Mouse (Mus musculus) ES-E14 (cell line): ENCODE data around the gene Adgrf1. TPM values are rescaled to one million over a fixed set of nuclear protein-coding genes. Genes with fewer than 3 reads are reported as not detected.

ENCODE experiments used
- DNase-seq: peaks from one replicate; pipeline ENCODE4 v3.0.0-alpha.2; 2013; ENCODE audit warnings: low read depth, low spot score
- H3K27ac ChIP-seq: 2 replicates; pipeline ENCODE4 v1.5.1; 2012; ENCODE audit warnings: low read depth, mild to moderate bottlenecking, low read length, moderate library complexity, mixed read lengths; ENCODE audit not compliant: poor library complexity, insufficient read depth, severe bottlenecking
- H3K36me3 ChIP-seq: 2 replicates; pipeline ENCODE4 v1.6.1; 2012; ENCODE audit warnings: mild to moderate bottlenecking, low read length, moderate library complexity, mixed read lengths; ENCODE audit not compliant: control insufficient read depth, poor library complexity, insufficient read depth, severe bottlenecking
- H3K4me1 ChIP-seq, 2 experiments: fragments of 150-350 bp in 1 of 2; sonication (generic) in 1 of 2; 2 replicates each; pipeline ENCODE4 v1.6.1; 2012; ENCODE audit warnings: low read length in 2 of 2, mild to moderate bottlenecking in 1 of 2, mixed read lengths in 1 of 2; ENCODE audit not compliant: control insufficient read depth in 2 of 2, insufficient read depth in 2 of 2, poor library complexity in 1 of 2
- H3K4me3 ChIP-seq, 2 experiments: fragments of 150-350 bp in 1 of 2; sonication (generic) in 1 of 2; 2 replicates each; pipeline ENCODE4 v1.5.1; 2012; ENCODE audit warnings: low read length in 2 of 2, low read depth in 1 of 2, mild to moderate bottlenecking in 1 of 2, mixed read lengths in 1 of 2; ENCODE audit not compliant: insufficient read depth in 1 of 2, poor library complexity in 1 of 2, severe bottlenecking in 1 of 2
- H3K9ac ChIP-seq: 2 replicates; pipeline ENCODE4 v1.6.1; 2012; ENCODE audit warnings: low read depth, mild to moderate bottlenecking, low read length, mixed read lengths; ENCODE audit not compliant: poor library complexity, insufficient read depth, severe bottlenecking
- H3K9me3 ChIP-seq: fragments of 150-350 bp; sonication (generic); 2 replicates; pipeline ENCODE4 v1.6.1; 2012; ENCODE audit warnings: low read depth, mild to moderate bottlenecking, low read length; ENCODE audit not compliant: control insufficient read depth, insufficient read depth
- CHD2 ChIP-seq: IDR thresholded peaks from 2 replicates; pipeline ENCODE4 v1.6.1; 2014; ENCODE audit warnings: mild to moderate bottlenecking, low read depth, low read length, inconsistent platforms
- HCFC1 ChIP-seq: IDR thresholded peaks from 2 replicates; pipeline ENCODE4 v1.6.1; 2012; ENCODE audit warnings: low read length, inconsistent platforms, borderline replicate concordance; ENCODE audit not compliant: insufficient read depth
- MAFK ChIP-seq: IDR thresholded peaks from 2 replicates; pipeline ENCODE4 v1.6.1; 2014; ENCODE audit warnings: mild to moderate bottlenecking, low read depth, low read length, inconsistent platforms; ENCODE audit not compliant: insufficient read depth
- ZC3H11A ChIP-seq: IDR thresholded peaks from 2 replicates; pipeline ENCODE4 v1.6.1; 2012; ENCODE audit warnings: low read depth, mild to moderate bottlenecking, inconsistent platforms, low read length, borderline replicate concordance
- ZNF384 ChIP-seq: IDR thresholded peaks from 2 replicates; pipeline ENCODE4 v1.6.1; 2012; ENCODE audit warnings: low read depth, low read length, inconsistent platforms
- in situ Hi-C, 2 experiments: fragments of 600-800 bp; cut with MboI; formaldehyde crosslinking; loops; one replicate each; pipeline ENCODE4 v1.15.1; 2025; ENCODE audit warnings: low sequenced_read_pairs in 2 of 2, inconsistent platforms in 1 of 2; ENCODE audit not compliant: unreplicated experiment in 2 of 2
- total RNA-seq: library from RNA; depleted of rRNA; stranded (reverse); fragments of 300-350 nt; gene quantifications from 2 replicates; pipeline ENCODE4 v1.2.3, GENCODE M21; 2012

Gene Adgrf1
- total RNA-seq, 1 experiment = not detected

- in situ Hi-C loops = no loop called here
- Histone ChIP-seq H3K9me3 (no peaks in the 10 kb centered on the region), H3K4me3 (no peak overlapping the region), H3K36me3 (no peaks in the 10 kb centered on the region), H3K27ac (no peak overlapping the region), H3K4me1 (no peaks in the 10 kb centered on the region), H3K9ac (no peak overlapping the region)
- no peak for DNase-seq
- TF ChIP-seq CHD2 (no peak), MAFK (no peak), ZNF384 (no peak)
Measured at GRCm38 (mm10) chr17:43232769-43233168, 37.4 kb upstream of the Adgrf1 start.

GRCm38 (mm10) chr17:43236656-43237250 lies 33.4 kb upstream of the Adgrf1 start:
- H3K4me3 ChIP-seq = no peak overlapping the region
- peaks cover 0 to 2% of the 10 kb centered on the region in 2 experiments; a peak in 1 of 4 replicates for H3K4me1 ChIP-seq
- no peak for DNase-seq
- no peaks in the 10 kb centered on the region for H3K9me3 ChIP-seq
- no peak for TF ChIP-seq ZNF384
- no peak for TF ChIP-seq ZC3H11A
- no peak for TF ChIP-seq MAFK
- TF ChIP-seq HCFC1 = no peak
- no peak overlapping the region for H3K9ac ChIP-seq
- no peaks in the 10 kb centered on the region for H3K36me3 ChIP-seq
- no peak overlapping the region for H3K27ac ChIP-seq
- in situ Hi-C loops = loop anchor here in 1 of 2 experiments (5.0 kb wide), 1 partner anchor 224 kb away; no protein-coding TSS in a partner anchor

GRCm38 (mm10) chr17:43239035-43239434 lies 31.1 kb upstream of the Adgrf1 start:
- DNase-seq = no peak
- H3K4me3 ChIP-seq = no peak overlapping the region
- peaks cover 0 to 2% of the 10 kb centered on the region in 2 experiments; a peak in 1 of 4 replicates for H3K4me1 ChIP-seq
- no peak overlapping the region for H3K27ac ChIP-seq
- in situ Hi-C loops = loop anchor here in 1 of 2 experiments (5.0 kb wide), 1 partner anchor 227 kb away; no protein-coding TSS in a partner anchor
- H3K9ac ChIP-seq = no peak overlapping the region
- no peaks in the 10 kb centered on the region for H3K9me3 ChIP-seq
- no peaks in the 10 kb centered on the region for H3K36me3 ChIP-seq
- no peak for TF ChIP-seq ZNF384
- TF ChIP-seq CHD2 = no peak
- TF ChIP-seq MAFK = no peak
- TF ChIP-seq HCFC1 = no peak
- TF ChIP-seq ZC3H11A = no peak

- Histone ChIP-seq H3K4me1 (peaks cover 0 to 2% of the 10 kb centered on the region in 2 experiments; a peak in 1 of 4 replicates), H3K4me3 (no peak overlapping the region), H3K27ac (no peak overlapping the region), H3K9me3 (no peaks in the 10 kb centered on the region), H3K36me3 (no peaks in the 10 kb centered on the region), H3K9ac (no peak overlapping the region)
- TF ChIP-seq HCFC1 = no peak
- TF ChIP-seq ZC3H11A = no peak
- TF ChIP-seq CHD2 = no peak
- no peak for TF ChIP-seq MAFK
- no peak for TF ChIP-seq ZNF384
- DNase-seq = no peak
- in situ Hi-C loops = no loop called here
Measured at GRCm38 (mm10) chr17:43241134-43241533, 29.0 kb upstream of the Adgrf1 start.

GRCm38 (mm10) chr17:43242609-43243008 lies 27.5 kb upstream of the Adgrf1 start:
- DNase-seq = no peak
- Histone ChIP-seq H3K27ac (no peak overlapping the region), H3K4me3 (no peak overlapping the region), H3K36me3 (no peaks in the 10 kb centered on the region), H3K9ac (no peak overlapping the region), H3K9me3 (no peaks in the 10 kb centered on the region), H3K4me1 (peaks cover 0 to 2% of the 10 kb centered on the region in 2 experiments; a peak in 1 of 4 replicates)
- no peak for TF ChIP-seq ZNF384
- no peak for TF ChIP-seq MAFK
- no peak for TF ChIP-seq CHD2
- no peak for TF ChIP-seq ZC3H11A
- TF ChIP-seq HCFC1 = no peak
- in situ Hi-C loops = no loop called here
